Mouse (Mus musculus) MEL (cell line): Measurements from ENCODE around the gene St6galnac1. TPM values are rescaled to one million over a fixed set of nuclear protein-coding genes. Genes with fewer than 3 reads are reported as not detected.
"Not testable (repeated sequence)": the region's sequence is repeated elsewhere in the genome, so short reads cannot be mapped to it uniquely, and the experiment has no call there.

Source experiments
- DNase-seq: peaks from one replicate; pipeline ENCODE4 v3.0.0; 2011; ENCODE audit warnings: low read depth, low spot score
- H3K27ac ChIP-seq: 2 replicates; pipeline ENCODE4 v1.5.1; 2012; ENCODE audit warnings: low read depth, mild to moderate bottlenecking, control low read depth, low read length, moderate library complexity; ENCODE audit not compliant: control insufficient read depth
- H3K27me3 ChIP-seq, 2 experiments: fragments of 150-350 bp in 1 of 2; sonication (generic) in 1 of 2; 2 replicates each; pipeline ENCODE4 v1.6.1; 2012; ENCODE audit warnings: low read length in 2 of 2, mild to moderate bottlenecking in 2 of 2, improper control_type of control experiment in 1 of 2, moderate library complexity in 1 of 2; ENCODE audit not compliant: insufficient read depth in 2 of 2, control insufficient read depth in 1 of 2
- H3K36me3 ChIP-seq, 2 experiments: 2 replicates each; pipeline ENCODE4 v1.6.1; 2012 to 2014; ENCODE audit warnings: low read length in 2 of 2, improper control_type of control experiment in 1 of 2, inconsistent platforms in 1 of 2, mild to moderate bottlenecking in 1 of 2; ENCODE audit not compliant: insufficient read depth in 2 of 2, control insufficient read depth in 1 of 2
- H3K4me1 ChIP-seq, 2 experiments: fragments of 150-350 bp in 1 of 2; sonication (generic) in 1 of 2; 2 replicates each; pipeline ENCODE4 v1.6.1; 2012; ENCODE audit warnings: low read length in 2 of 2, improper control_type of control experiment in 1 of 2, mild to moderate bottlenecking in 1 of 2; ENCODE audit not compliant: insufficient read depth in 2 of 2, control insufficient read depth in 1 of 2
- H3K4me3 ChIP-seq, 2 experiments: fragments of 150-350 bp in 1 of 2; sonication (generic) in 1 of 2; 2 replicates each; pipeline ENCODE4 v1.5.1; 2012; ENCODE audit warnings: low read depth in 2 of 2, low read length in 2 of 2, mild to moderate bottlenecking in 2 of 2, moderate library complexity in 2 of 2, control low read depth in 1 of 2, improper control_type of control experiment in 1 of 2; ENCODE audit not compliant: control insufficient read depth in 1 of 2, insufficient read depth in 1 of 2
- H3K79me2 ChIP-seq: 2 replicates; pipeline ENCODE4 v1.6.1; 2012; ENCODE audit warnings: mild to moderate bottlenecking, low read length, moderate library complexity; ENCODE audit not compliant: control insufficient read depth, poor library complexity, insufficient read depth
- H3K9ac ChIP-seq: 2 replicates; pipeline ENCODE4 v1.6.1; 2012; ENCODE audit warnings: low read depth, mild to moderate bottlenecking, control low read depth, low read length, moderate library complexity; ENCODE audit not compliant: control insufficient read depth, poor library complexity, severe bottlenecking
- H3K9me3 ChIP-seq: fragments of 150-350 bp; sonication (generic); replicated peaks from 2 replicates; pipeline ENCODE4 v1.6.1; 2012; ENCODE audit warnings: mild to moderate bottlenecking, low read length, improper control_type of control experiment, moderate library complexity; ENCODE audit not compliant: insufficient read depth
- CTCF ChIP-seq, 3 experiments: IDR thresholded peaks in 2 of 3; conservative IDR thresholded peaks in 1 of 3; 2 replicates each; pipeline ENCODE4 v1.5.1; 2011 to 2012; ENCODE audit warnings: low read length in 3 of 3, low read depth in 2 of 3, mild to moderate bottlenecking in 2 of 3, improper control_type of control experiment in 1 of 3, inconsistent platforms in 1 of 3, mixed read lengths in 1 of 3, moderate library complexity in 1 of 3; ENCODE audit not compliant: control insufficient read depth in 1 of 3, insufficient read depth in 1 of 3, poor library complexity in 1 of 3, severe bottlenecking in 1 of 3
- E2F4 ChIP-seq: IDR thresholded peaks from 2 replicates; pipeline ENCODE4 v1.6.1; 2011; ENCODE audit warnings: low read depth, low read length, improper control_type of control experiment, borderline replicate concordance
- HCFC1 ChIP-seq: IDR thresholded peaks from 2 replicates; pipeline ENCODE4 v1.6.1; 2012; ENCODE audit warnings: low read depth, mild to moderate bottlenecking, inconsistent platforms, low read length, improper control_type of control experiment, moderate library complexity
- KAT2A ChIP-seq: conservative IDR thresholded peaks from 2 replicates; pipeline ENCODE4 v1.6.1; 2012; ENCODE audit warnings: low read depth, low read length, improper control_type of control experiment, inconsistent platforms
- MAFK ChIP-seq: IDR thresholded peaks from 2 replicates; pipeline ENCODE4 v1.6.1; 2011; ENCODE audit warnings: low read depth, mild to moderate bottlenecking, low read length, improper control_type of control experiment, borderline replicate concordance
- MAZ ChIP-seq: IDR thresholded peaks from 2 replicates; pipeline ENCODE4 v1.6.1; 2012; ENCODE audit warnings: low read depth, mild to moderate bottlenecking, inconsistent platforms, low read length, improper control_type of control experiment
- NELFE ChIP-seq: IDR thresholded peaks from 2 replicates; pipeline ENCODE4 v1.6.1; 2011; ENCODE audit warnings: low read depth, low read length, improper control_type of control experiment
- POLR2A ChIP-seq, 2 experiments: IDR thresholded peaks; 2 replicates each; pipeline ENCODE4 v1.6.1; 2011 to 2012; ENCODE audit warnings: low read length in 2 of 2, mild to moderate bottlenecking in 2 of 2, control low read depth in 1 of 2, improper control_type of control experiment in 1 of 2, low read depth in 1 of 2, moderate library complexity in 1 of 2; ENCODE audit not compliant: control insufficient read depth in 1 of 2, insufficient read depth in 1 of 2, poor library complexity in 1 of 2
- TBP ChIP-seq: IDR thresholded peaks from 2 replicates; pipeline ENCODE4 v1.8.0; 2011; ENCODE audit warnings: low read depth, low read length, improper control_type of control experiment
- TCF12 ChIP-seq: IDR thresholded peaks from 2 replicates; pipeline ENCODE4 v1.6.1; 2014; ENCODE audit warnings: low read depth, mild to moderate bottlenecking, inconsistent platforms, low read length, improper control_type of control experiment, moderate library complexity
- ZC3H11A ChIP-seq: IDR thresholded peaks from 2 replicates; pipeline ENCODE4 v1.6.1; 2012; ENCODE audit warnings: low read depth, mild to moderate bottlenecking, inconsistent platforms, low read length, improper control_type of control experiment
- polyA plus RNA-seq, 2 experiments: library from polyadenylated mRNA; stranded (reverse) in 1 of 2; unstranded in 1 of 2; fragments of >175 nt in 1 of 2; fragments of >200 nt in 1 of 2; gene quantifications; 2 replicates each; pipeline versions ENCODE4 v1.2.1 to v1.2.4; 2012; ENCODE audit warnings: low replicate concordance in 2 of 2, low read depth in 1 of 2; ENCODE audit not compliant: insufficient read length in 2 of 2, insufficient read depth in 1 of 2, missing spikeins in 1 of 2
- total RNA-seq: library from RNA; depleted of rRNA; stranded (reverse); fragments of 300-350 nt; gene quantifications from 2 replicates; pipeline ENCODE4 v1.2.3, GENCODE M21; 2012

The St6galnac1 gene
- total and polyA plus RNA-seq, 3 experiments = not detected

DNA sequence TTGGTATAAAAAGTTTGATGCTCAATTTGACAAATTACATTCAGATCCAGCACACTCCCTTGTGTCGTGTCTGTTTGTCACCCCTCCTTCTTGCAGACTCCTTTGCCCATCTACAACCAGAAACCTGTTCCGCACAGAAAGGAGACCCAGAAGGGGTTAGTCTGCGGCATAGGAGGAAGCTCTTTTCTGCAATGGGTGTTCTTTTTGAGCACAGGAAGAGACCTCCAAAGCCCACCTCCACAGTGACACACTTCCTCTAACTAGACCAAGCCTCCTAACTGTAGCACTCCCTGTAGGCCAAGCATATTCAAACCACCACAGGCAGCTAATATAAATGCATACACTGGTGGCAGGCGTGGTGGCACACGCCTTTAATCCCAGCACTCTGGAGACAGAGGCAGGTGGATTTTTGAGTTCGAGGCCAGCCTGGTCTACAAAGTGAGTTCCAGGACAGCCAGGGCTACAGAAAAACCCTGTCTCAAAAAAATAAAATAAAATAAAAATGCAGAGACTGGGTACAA, 44.2 kb downstream of the St6galnac1 start:
- DNase-seq = peak; percentile 85
- H3K9me3 ChIP-seq, H3K27me3 ChIP-seq, H3K4me3 ChIP-seq, H3K79me2 ChIP-seq: not testable (repeated sequence)
- Histone ChIP-seq H3K4me1 (peaks cover 2 to 13% of the 10 kb centered on the region in 2 experiments), H3K9ac (peak overlapping the region; percentile 53), H3K27ac (peak overlapping the region; percentile 76), H3K36me3 (peaks cover 0 to 12% of the 10 kb centered on the region in 2 experiments; a peak in 2 of 4 replicates)
- TF ChIP-seq HCFC1 (peak; percentile 71; the same call in 1 of the 2 replicates), NELFE (peak; percentile 33; the same call in 1 of the 2 replicates), POLR2A (IDR thresholded peaks at IDR 0.05; ENCODE audit: control insufficient read depth in 1 of 2, insufficient read depth in 1 of 2, low read depth in 1 of 2, low read length in 2 of 2, poor library complexity in 1 of 2) (peak in 1 of 2 experiments; percentile 57; a peak in 2 of 4 replicates), TCF12 (peak; percentile 4; the same call in 1 of the 2 replicates), CTCF (IDR thresholded peaks at IDR 0.05 in 2 of 3, conservative IDR thresholded peaks at IDR 0.05 in 1 of 3; ENCODE audit: control insufficient read depth in 1 of 3, insufficient read depth in 1 of 3, low read depth in 2 of 3, low read length in 3 of 3, poor library complexity in 1 of 3, severe bottlenecking in 1 of 3) (peak in 1 of 3 experiments; percentile 25; a peak in 1 of 6 replicates), TBP (peak; percentile 95)

DNA sequence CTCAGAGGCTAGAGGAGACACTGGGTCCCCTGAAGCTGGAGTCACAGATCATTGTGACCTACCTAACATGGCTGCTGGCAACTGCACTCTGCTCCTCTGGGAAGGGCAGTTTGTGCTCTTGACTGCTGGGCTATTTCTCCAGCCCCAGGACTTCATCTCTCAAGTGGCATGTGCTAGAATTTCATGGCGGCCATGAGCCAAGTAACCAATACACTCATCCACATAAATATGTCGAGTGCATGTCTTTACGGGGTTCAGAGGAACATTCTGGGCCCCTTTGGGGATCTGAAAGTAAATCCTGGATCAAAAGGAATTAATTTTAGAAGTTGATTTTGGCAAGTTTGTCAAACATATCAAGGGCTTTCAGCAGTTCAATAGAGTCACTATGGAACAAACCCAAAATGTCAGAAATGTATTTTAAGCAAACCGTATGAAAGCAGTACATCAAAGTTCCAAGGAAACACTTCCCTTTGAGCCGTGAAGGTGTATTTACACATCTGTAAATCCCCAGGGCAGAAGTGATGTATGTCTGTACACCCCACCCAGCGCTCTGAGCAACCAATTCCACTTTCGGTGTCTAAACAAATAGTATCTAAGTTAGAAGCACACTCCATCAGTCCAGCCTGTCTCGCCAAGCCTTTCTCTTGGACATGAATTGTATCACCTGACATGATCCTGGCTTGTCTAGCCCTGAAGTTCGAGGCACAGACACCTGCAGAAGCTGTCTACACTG, 45.9 kb downstream of the St6galnac1 start:
- TF ChIP-seq MAFK = no peak
- no peak for TF ChIP-seq E2F4
- no peak for TF ChIP-seq ZC3H11A
- TF ChIP-seq, all 39 proteins: peak for 0
- peaks cover 0 to 18% of the 10 kb centered on the region in 2 experiments; a peak in 2 of 4 replicates for H3K36me3 ChIP-seq
- peaks cover 3 to 22% of the 10 kb centered on the region in 2 experiments for H3K4me1 ChIP-seq
- no peak overlapping the region for H3K27ac ChIP-seq
- no peak overlapping the region for H3K4me3 ChIP-seq
- DNase-seq = peak; percentile 4
- no peaks in the 10 kb centered on the region for H3K9me3 ChIP-seq
- H3K27me3 ChIP-seq = no peaks in the 10 kb centered on the region
- no peak overlapping the region for H3K9ac ChIP-seq
- peaks cover 3% of the 10 kb centered on the region; the same call in 1 of the 2 replicates for H3K79me2 ChIP-seq

DNA sequence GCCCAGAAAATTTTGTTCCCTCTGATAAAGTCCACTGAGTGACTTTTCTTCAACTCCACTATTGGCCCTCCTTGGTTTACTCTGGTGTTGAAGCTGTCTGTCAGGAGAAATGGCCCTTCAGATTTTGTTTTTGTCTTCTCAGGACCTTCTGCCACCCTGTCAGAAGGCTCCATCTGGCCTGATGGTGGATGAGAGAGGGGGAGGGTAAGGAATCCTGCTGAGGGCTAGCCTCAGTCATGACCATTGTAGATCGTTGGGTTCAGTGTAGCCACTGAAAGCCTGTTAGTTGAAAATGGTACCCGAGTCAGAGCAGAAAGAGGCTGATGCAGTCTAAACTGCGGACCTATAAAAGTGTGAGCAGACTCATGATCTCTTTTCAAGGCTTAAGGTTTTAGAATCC, 49.2 kb downstream of the St6galnac1 start:
- DNase-seq = peak; percentile 42
- peaks cover 3 to 17% of the 10 kb centered on the region in 2 experiments for H3K4me1 ChIP-seq
- H3K79me2 ChIP-seq = peaks cover 3% of the 10 kb centered on the region; the same call in 1 of the 2 replicates
- peaks cover 0 to 17% of the 10 kb centered on the region in 2 experiments; a peak in 2 of 4 replicates for H3K36me3 ChIP-seq
- no peaks in the 10 kb centered on the region for H3K27me3 ChIP-seq
- peak overlapping the region; percentile 88 for H3K9ac ChIP-seq
- TF ChIP-seq MAZ (0 out of 2 replicates have a peak, but pooled peaks have one; percentile 10), KAT2A (no peak; the same call in 1 of the 2 replicates)
- TF ChIP-seq, all 39 proteins: peak for 1
- no peaks in the 10 kb centered on the region for H3K9me3 ChIP-seq
- peak overlapping the region; percentile 32 to 72 for H3K4me3 ChIP-seq
- peak overlapping the region; percentile 99 for H3K27ac ChIP-seq
